Mouse (Mus musculus) liver, adult 2 months (tissue): ENCODE measurements around the gene Ninl. TPM values are rescaled to one million over a fixed set of nuclear protein-coding genes. Genes with fewer than 3 reads are reported as not detected.
"Not testable (repeated sequence)": the region's sequence is repeated elsewhere in the genome, so short reads cannot be mapped to it uniquely, and the experiment has no call there.

Experiments
- DNase-seq: peaks from one replicate; pipeline ENCODE4 v3.0.0-alpha.2; 2011; ENCODE audit warnings: low read depth, low spot score; ENCODE audit errors: extremely low read depth
- H3K27ac ChIP-seq: fragments of 200-500 bp; replicated peaks from 2 replicates; pipeline ENCODE4 v1.5.1; 2012; ENCODE audit warnings: low read depth, mild to moderate bottlenecking, control low read depth, inconsistent platforms, low read length; ENCODE audit not compliant: insufficient read depth
- H3K27me3 ChIP-seq: fragments of 200-500 bp; 2 replicates; pipeline ENCODE4 v1.6.1; 2012; ENCODE audit warnings: mild to moderate bottlenecking, moderate library complexity, low read length, inconsistent platforms; ENCODE audit not compliant: control insufficient read depth, insufficient read depth
- H3K36me3 ChIP-seq: fragments of 200-500 bp; 2 replicates; pipeline ENCODE4 v1.6.1; 2012; ENCODE audit warnings: low read length, inconsistent platforms; ENCODE audit not compliant: control insufficient read depth, insufficient read depth
- H3K4me1 ChIP-seq: fragments of 200-500 bp; 2 replicates; pipeline ENCODE4 v1.6.1; 2011; ENCODE audit warnings: low read length; ENCODE audit not compliant: control insufficient read depth, insufficient read depth
- H3K4me3 ChIP-seq: fragments of 200-500 bp; 2 replicates; pipeline ENCODE4 v1.5.1; 2011; ENCODE audit warnings: low read depth, mild to moderate bottlenecking, control low read depth, low read length, moderate library complexity; ENCODE audit not compliant: insufficient read depth
- H3K79me2 ChIP-seq: fragments of 200-500 bp; 2 replicates; pipeline ENCODE4 v1.6.1; 2012; ENCODE audit warnings: inconsistent platforms, mild to moderate bottlenecking, low read length, moderate library complexity; ENCODE audit not compliant: control insufficient read depth, insufficient read depth
- H3K9ac ChIP-seq: fragments of 200-500 bp; 2 replicates; pipeline ENCODE4 v1.6.1; 2012; ENCODE audit warnings: low read depth, mild to moderate bottlenecking, control low read depth, inconsistent platforms, low read length
- CTCF ChIP-seq: fragments of 200-500 bp; IDR thresholded peaks from 2 replicates; pipeline ENCODE4 v1.5.1; 2011; ENCODE audit warnings: low read depth, low read length, control low read depth
- POLR2A ChIP-seq: fragments of 200-500 bp; IDR thresholded peaks from 2 replicates; pipeline ENCODE4 v1.6.1; 2011; ENCODE audit warnings: low read length, control low read depth; ENCODE audit not compliant: insufficient read depth; ENCODE audit errors: extremely low read depth
- WGBS: fragments of 180-500 bp; shearing (Covaris S2); methylation state at CpG from one replicate; pipeline ENCODE4 v1.1.7; 2018; 5-methylcytosine and 5-hydroxymethylcytosine counted together
- polyA plus RNA-seq: library from polyadenylated mRNA; depleted of rRNA; stranded (reverse); fragments of >200 nt; gene quantifications from 2 replicates; pipeline ENCODE4 v1.2.3, GENCODE M21; 2012
- total RNA-seq: library from RNA; depleted of rRNA; stranded (reverse); fragments of >200 nt; gene quantifications from 2 replicates; pipeline ENCODE4 v1.2.3, GENCODE M21; 2014

Gene Ninl
- total and polyA plus RNA-seq, 2 experiments: 0.29 to 0.37 TPM

DNA sequence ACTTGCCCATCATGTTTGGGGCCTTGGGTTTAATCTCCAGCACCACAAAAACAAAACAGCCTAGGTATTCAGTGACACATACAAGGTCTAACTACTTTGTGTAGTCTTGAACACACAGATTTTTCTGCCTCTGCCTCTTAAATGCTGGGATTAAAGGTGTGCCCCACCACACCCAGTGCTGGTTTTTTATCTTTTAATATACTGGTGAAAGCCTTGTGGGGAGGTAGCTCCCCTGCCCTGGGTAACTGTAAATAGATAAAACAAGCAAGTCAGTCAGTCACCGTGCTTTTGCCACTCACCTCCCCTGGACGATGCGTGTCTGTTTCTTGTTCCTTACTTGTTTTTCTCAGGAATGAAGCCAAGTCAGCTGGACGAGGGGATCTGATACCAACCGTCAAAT, 123.4 kb downstream of the Ninl start:
- H3K27me3 ChIP-seq: no peaks in the 10 kb centered on the region
- H3K4me3 ChIP-seq: no peak overlapping the region
- H3K27ac ChIP-seq: peak overlapping the region; percentile 43; the same call in 1 of the 2 replicates
- H3K4me1 ChIP-seq: peaks cover 8% of the 10 kb centered on the region
- H3K9ac ChIP-seq: no peak overlapping the region
- no peak for DNase-seq
- WGBS: 92% methylated on average over 5 of the region's 5 CpGs
- TF ChIP-seq POLR2A (no peak), CTCF (no peak)
- H3K36me3 ChIP-seq: no peaks in the 10 kb centered on the region
- no peaks in the 10 kb centered on the region for H3K79me2 ChIP-seq

DNA sequence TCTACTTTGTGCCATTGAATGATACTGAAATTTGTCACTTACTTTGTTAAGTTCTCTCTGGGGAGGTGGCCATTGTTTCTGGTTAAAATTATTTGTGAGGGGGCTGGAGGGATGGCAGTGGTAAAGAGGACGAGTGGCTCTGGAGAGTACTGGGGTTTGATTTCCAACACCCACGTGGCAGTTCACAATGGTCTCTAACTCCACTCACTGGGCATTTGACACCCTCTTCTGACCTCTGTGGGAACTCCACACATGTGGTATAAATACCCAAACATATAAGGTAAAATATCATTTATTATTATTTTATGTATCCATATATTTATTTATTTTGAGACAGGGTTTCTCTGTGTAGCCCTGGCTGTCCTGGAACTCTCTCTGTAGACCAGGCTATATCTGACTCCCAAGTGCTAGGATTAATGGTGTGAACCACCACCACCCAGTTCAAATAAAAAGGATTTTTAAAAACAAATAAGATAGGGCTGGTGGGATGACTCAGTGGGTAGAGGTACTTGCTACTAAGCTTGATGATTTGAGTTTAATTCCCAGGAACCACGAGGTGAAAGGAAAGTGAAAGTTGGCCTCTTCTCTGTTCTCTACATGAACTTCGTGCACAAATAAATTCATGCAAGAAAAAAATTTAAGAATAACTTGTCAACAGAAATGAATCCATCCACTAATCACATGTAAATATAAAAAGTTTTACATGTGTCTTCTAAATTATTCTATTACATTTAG, 124.2 kb downstream of the Ninl start:
- Histone ChIP-seq H3K9ac (no peak overlapping the region), H3K79me2 (no peaks in the 10 kb centered on the region), H3K27ac (no peak overlapping the region), H3K4me1 (peaks cover 10% of the 10 kb centered on the region), H3K27me3 (no peaks in the 10 kb centered on the region), H3K4me3 (0 out of 2 replicates have a peak overlapping the region, but pooled peaks have one; percentile 10), H3K36me3 (no peaks in the 10 kb centered on the region)
- TF ChIP-seq CTCF: no peak
- no peak for TF ChIP-seq POLR2A
- 31% methylated on average over 4 of the region's 4 CpGs for WGBS
- peak; percentile 79 for DNase-seq

DNA sequence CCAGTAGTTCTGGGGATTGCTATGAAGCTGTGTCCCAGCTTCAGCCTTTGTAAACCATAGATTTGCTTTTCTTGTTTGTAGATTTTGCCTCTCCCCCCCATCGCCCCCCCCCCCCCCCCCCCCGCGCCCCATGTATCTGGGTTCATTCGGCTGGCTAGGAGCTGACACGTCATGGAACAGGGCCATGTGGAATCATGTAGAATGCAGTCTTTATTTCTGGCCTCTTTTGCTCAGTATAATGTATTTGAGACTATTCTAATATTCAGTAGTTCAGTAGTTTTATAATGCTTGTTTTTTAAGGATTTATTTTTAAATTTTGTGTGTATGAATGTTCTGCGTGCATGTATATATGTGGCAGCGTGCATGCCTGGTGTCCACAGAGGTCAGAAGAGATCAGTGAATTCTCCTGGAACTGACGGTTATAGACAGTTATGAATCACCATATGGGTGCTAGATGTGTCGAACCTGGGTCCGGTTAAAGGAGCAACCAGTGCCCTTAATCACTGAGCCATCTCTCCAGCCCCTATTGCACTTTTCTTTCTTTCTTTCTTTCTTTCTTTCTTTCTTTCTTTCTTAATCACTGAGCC, 128.8 kb downstream of the Ninl start:
- Histone ChIP-seq H3K27ac (no peak overlapping the region; the same call in 1 of the 2 replicates), H3K4me3 (peak overlapping the region; percentile 88; the same call in 1 of the 2 replicates), H3K79me2 (no peaks in the 10 kb centered on the region), H3K9ac (no peak overlapping the region), H3K4me1 (peaks cover 7% of the 10 kb centered on the region), H3K27me3 (no peaks in the 10 kb centered on the region), H3K36me3 (no peaks in the 10 kb centered on the region)
- WGBS: 52% methylated on average over 9 of the region's 10 CpGs
- TF ChIP-seq POLR2A (no peak), CTCF (no peak)
- DNase-seq: no peak

DNA sequence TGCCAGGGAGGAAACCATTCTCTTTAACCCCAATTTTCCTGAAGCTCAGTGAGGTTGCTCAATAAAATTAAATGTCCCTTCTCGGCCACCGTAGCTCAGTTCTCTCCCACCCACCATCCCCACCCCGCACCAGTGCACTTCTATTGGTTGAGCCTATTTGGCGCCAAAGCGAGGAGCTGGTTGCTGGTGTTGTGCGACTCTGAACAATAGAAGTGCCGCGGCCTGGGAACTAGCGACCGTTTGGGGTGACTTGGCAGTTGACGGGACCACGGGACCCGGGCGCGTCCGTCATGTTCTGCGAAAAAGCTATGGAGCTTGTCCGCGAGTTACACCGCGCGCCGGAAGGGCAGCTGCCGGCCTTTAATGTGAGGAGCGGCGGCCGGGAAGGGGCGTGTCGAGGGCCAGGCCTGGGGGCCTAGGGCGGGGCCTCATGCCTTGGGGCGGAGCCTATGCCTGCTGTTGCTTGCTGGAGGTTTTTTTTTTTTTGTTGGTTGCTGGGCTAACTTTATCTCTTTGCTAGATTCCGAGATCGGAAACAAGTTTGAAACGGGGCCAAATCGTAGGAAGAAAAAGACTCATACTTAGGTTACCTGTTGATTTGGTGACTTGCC, 129.6 kb downstream of the Ninl start:
- 0% methylated on average over 35 of the region's 35 CpGs for WGBS
- no peaks in the 10 kb centered on the region for H3K27me3 ChIP-seq
- H3K4me1 ChIP-seq: peaks cover 7% of the 10 kb centered on the region
- H3K36me3 ChIP-seq: no peaks in the 10 kb centered on the region
- peak; percentile 85 for DNase-seq
- H3K79me2 ChIP-seq: no peaks in the 10 kb centered on the region
- H3K27ac ChIP-seq: peak overlapping the region; percentile 90
- peak overlapping the region; percentile 81 for H3K9ac ChIP-seq
- TF ChIP-seq CTCF (no peak), POLR2A (no peak)
- peak overlapping the region; percentile 88 for H3K4me3 ChIP-seq

DNA sequence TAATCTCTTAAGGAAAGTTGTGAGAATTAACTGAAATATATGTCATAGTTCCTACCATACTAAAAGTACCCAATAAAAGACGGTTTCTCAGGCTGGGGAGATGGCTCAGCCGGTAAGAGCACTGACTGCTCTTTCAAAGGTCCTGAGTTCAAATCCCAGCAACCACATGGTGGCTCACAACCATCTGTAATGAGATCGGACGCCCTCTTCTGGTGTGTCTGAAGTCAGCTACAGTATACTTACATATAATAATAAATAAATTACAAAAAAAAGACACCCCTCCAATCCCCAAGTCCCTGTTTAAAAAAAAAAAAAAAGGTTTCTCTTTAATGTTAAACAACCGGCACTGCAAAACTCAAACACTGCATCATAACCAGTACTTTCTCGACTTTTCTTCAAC, 130.3 kb downstream of the Ninl start:
- H3K27me3 ChIP-seq, H3K79me2 ChIP-seq, DNase-seq, H3K4me1 ChIP-seq, H3K9ac ChIP-seq, H3K27ac ChIP-seq, H3K36me3 ChIP-seq, H3K4me3 ChIP-seq: not testable (repeated sequence)
- 45% methylated on average over 6 of the region's 6 CpGs for WGBS
